Mouse (Mus musculus) MEL (cell line): ENCODE measurements around the gene Tnpo1. TPM values are rescaled to one million over a fixed set of nuclear protein-coding genes. Genes with fewer than 3 reads are reported as not detected.

ENCODE experiments used
- DNase-seq: peaks from one replicate; pipeline ENCODE4 v3.0.0; 2011; ENCODE audit warnings: low read depth, low spot score
- H3K27ac ChIP-seq: 2 replicates; pipeline ENCODE4 v1.5.1; 2012; ENCODE audit warnings: low read depth, mild to moderate bottlenecking, control low read depth, low read length, moderate library complexity; ENCODE audit not compliant: control insufficient read depth
- H3K27me3 ChIP-seq, 2 experiments: fragments of 150-350 bp in 1 of 2; sonication (generic) in 1 of 2; 2 replicates each; pipeline ENCODE4 v1.6.1; 2012; ENCODE audit warnings: low read length in 2 of 2, mild to moderate bottlenecking in 2 of 2, improper control_type of control experiment in 1 of 2, moderate library complexity in 1 of 2; ENCODE audit not compliant: insufficient read depth in 2 of 2, control insufficient read depth in 1 of 2
- H3K36me3 ChIP-seq, 2 experiments: 2 replicates each; pipeline ENCODE4 v1.6.1; 2012 to 2014; ENCODE audit warnings: low read length in 2 of 2, improper control_type of control experiment in 1 of 2, inconsistent platforms in 1 of 2, mild to moderate bottlenecking in 1 of 2; ENCODE audit not compliant: insufficient read depth in 2 of 2, control insufficient read depth in 1 of 2
- H3K4me1 ChIP-seq, 2 experiments: fragments of 150-350 bp in 1 of 2; sonication (generic) in 1 of 2; 2 replicates each; pipeline ENCODE4 v1.6.1; 2012; ENCODE audit warnings: low read length in 2 of 2, improper control_type of control experiment in 1 of 2, mild to moderate bottlenecking in 1 of 2; ENCODE audit not compliant: insufficient read depth in 2 of 2, control insufficient read depth in 1 of 2
- H3K4me3 ChIP-seq, 2 experiments: fragments of 150-350 bp in 1 of 2; sonication (generic) in 1 of 2; 2 replicates each; pipeline ENCODE4 v1.5.1; 2012; ENCODE audit warnings: low read depth in 2 of 2, low read length in 2 of 2, mild to moderate bottlenecking in 2 of 2, moderate library complexity in 2 of 2, control low read depth in 1 of 2, improper control_type of control experiment in 1 of 2; ENCODE audit not compliant: control insufficient read depth in 1 of 2, insufficient read depth in 1 of 2
- H3K79me2 ChIP-seq: 2 replicates; pipeline ENCODE4 v1.6.1; 2012; ENCODE audit warnings: mild to moderate bottlenecking, low read length, moderate library complexity; ENCODE audit not compliant: control insufficient read depth, poor library complexity, insufficient read depth
- H3K9ac ChIP-seq: 2 replicates; pipeline ENCODE4 v1.6.1; 2012; ENCODE audit warnings: low read depth, mild to moderate bottlenecking, control low read depth, low read length, moderate library complexity; ENCODE audit not compliant: control insufficient read depth, poor library complexity, severe bottlenecking
- H3K9me3 ChIP-seq: fragments of 150-350 bp; sonication (generic); replicated peaks from 2 replicates; pipeline ENCODE4 v1.6.1; 2012; ENCODE audit warnings: mild to moderate bottlenecking, low read length, improper control_type of control experiment, moderate library complexity; ENCODE audit not compliant: insufficient read depth
- BHLHE40 ChIP-seq: IDR thresholded peaks from 2 replicates; pipeline ENCODE4 v1.6.1; 2012; ENCODE audit warnings: low read depth, mild to moderate bottlenecking, inconsistent platforms, low read length, improper control_type of control experiment, borderline replicate concordance
- CHD1 ChIP-seq: IDR thresholded peaks from 2 replicates; pipeline ENCODE4 v1.6.1; 2012; ENCODE audit warnings: low read depth, mild to moderate bottlenecking, inconsistent platforms, low read length, improper control_type of control experiment
- CHD2 ChIP-seq: IDR thresholded peaks from 2 replicates; pipeline ENCODE4 v1.6.1; 2011; ENCODE audit warnings: low read length, improper control_type of control experiment
- ELF1 ChIP-seq: IDR thresholded peaks from 2 replicates; pipeline ENCODE4 v1.6.1; 2014; ENCODE audit warnings: low read depth, mild to moderate bottlenecking, inconsistent platforms, low read length, improper control_type of control experiment, moderate library complexity
- ETS1 ChIP-seq: IDR thresholded peaks from 2 replicates; pipeline ENCODE4 v1.6.1; 2012; ENCODE audit warnings: low read depth, mild to moderate bottlenecking, inconsistent platforms, low read length, improper control_type of control experiment, moderate library complexity
- HCFC1 ChIP-seq: IDR thresholded peaks from 2 replicates; pipeline ENCODE4 v1.6.1; 2012; ENCODE audit warnings: low read depth, mild to moderate bottlenecking, inconsistent platforms, low read length, improper control_type of control experiment, moderate library complexity
- KAT2A ChIP-seq: conservative IDR thresholded peaks from 2 replicates; pipeline ENCODE4 v1.6.1; 2012; ENCODE audit warnings: low read depth, low read length, improper control_type of control experiment, inconsistent platforms
- MAZ ChIP-seq: IDR thresholded peaks from 2 replicates; pipeline ENCODE4 v1.6.1; 2012; ENCODE audit warnings: low read depth, mild to moderate bottlenecking, inconsistent platforms, low read length, improper control_type of control experiment
- MYB ChIP-seq: IDR thresholded peaks from 2 replicates; pipeline ENCODE4 v1.6.1; 2011; ENCODE audit warnings: mild to moderate bottlenecking, low read depth, low read length, improper control_type of control experiment
- MYC ChIP-seq: IDR thresholded peaks from 2 replicates; pipeline ENCODE4 v1.6.1; 2011; ENCODE audit warnings: low read depth, mild to moderate bottlenecking, low read length, improper control_type of control experiment, moderate library complexity
- POLR2A ChIP-seq, 2 experiments: IDR thresholded peaks; 2 replicates each; pipeline ENCODE4 v1.6.1; 2011 to 2012; ENCODE audit warnings: low read length in 2 of 2, mild to moderate bottlenecking in 2 of 2, control low read depth in 1 of 2, improper control_type of control experiment in 1 of 2, low read depth in 1 of 2, moderate library complexity in 1 of 2; ENCODE audit not compliant: control insufficient read depth in 1 of 2, insufficient read depth in 1 of 2, poor library complexity in 1 of 2
- POLR2AphosphoS5 ChIP-seq: IDR thresholded peaks from 2 replicates; pipeline ENCODE4 v1.6.1; 2012; ENCODE audit warnings: low read depth, borderline replicate concordance, mild to moderate bottlenecking, inconsistent platforms, low read length, moderate library complexity, mixed read lengths
- RAD21 ChIP-seq: IDR thresholded peaks from 2 replicates; pipeline ENCODE4 v1.6.1; 2011; ENCODE audit warnings: mild to moderate bottlenecking, low read depth, low read length, improper control_type of control experiment
- RCOR1 ChIP-seq: IDR thresholded peaks from 2 replicates; pipeline ENCODE4 v1.6.1; 2012; ENCODE audit warnings: low read depth, mild to moderate bottlenecking, inconsistent platforms, low read length, improper control_type of control experiment
- TAL1 ChIP-seq: IDR thresholded peaks from 2 replicates; pipeline ENCODE4 v1.6.1; 2012; ENCODE audit warnings: mild to moderate bottlenecking, inconsistent platforms, low read length, moderate library complexity, mixed read lengths
- USF2 ChIP-seq, 2 experiments: IDR thresholded peaks; 2 replicates each; pipeline ENCODE4 v1.6.1; 2011 to 2012; ENCODE audit warnings: improper control_type of control experiment in 2 of 2, low read length in 2 of 2, borderline replicate concordance in 1 of 2, inconsistent platforms in 1 of 2, low read depth in 1 of 2, mild to moderate bottlenecking in 1 of 2; ENCODE audit not compliant: insufficient read depth in 1 of 2
- ZC3H11A ChIP-seq: IDR thresholded peaks from 2 replicates; pipeline ENCODE4 v1.6.1; 2012; ENCODE audit warnings: low read depth, mild to moderate bottlenecking, inconsistent platforms, low read length, improper control_type of control experiment
- ZMIZ1 ChIP-seq: IDR thresholded peaks from 2 replicates; pipeline ENCODE4 v1.6.1; 2012; ENCODE audit warnings: low read depth, mild to moderate bottlenecking, inconsistent platforms, low read length, improper control_type of control experiment, moderate library complexity
- polyA plus RNA-seq, 2 experiments: library from polyadenylated mRNA; stranded (reverse) in 1 of 2; unstranded in 1 of 2; fragments of >175 nt in 1 of 2; fragments of >200 nt in 1 of 2; gene quantifications; 2 replicates each; pipeline versions ENCODE4 v1.2.1 to v1.2.4; 2012; ENCODE audit warnings: low replicate concordance in 2 of 2, low read depth in 1 of 2; ENCODE audit not compliant: insufficient read length in 2 of 2, insufficient read depth in 1 of 2, missing spikeins in 1 of 2
- total RNA-seq: library from RNA; depleted of rRNA; stranded (reverse); fragments of 300-350 nt; gene quantifications from 2 replicates; pipeline ENCODE4 v1.2.3, GENCODE M21; 2012

The Tnpo1 gene
- total and polyA plus RNA-seq, 3 experiments, result 48.0 to 123 (median 89.6) TPM

DNA sequence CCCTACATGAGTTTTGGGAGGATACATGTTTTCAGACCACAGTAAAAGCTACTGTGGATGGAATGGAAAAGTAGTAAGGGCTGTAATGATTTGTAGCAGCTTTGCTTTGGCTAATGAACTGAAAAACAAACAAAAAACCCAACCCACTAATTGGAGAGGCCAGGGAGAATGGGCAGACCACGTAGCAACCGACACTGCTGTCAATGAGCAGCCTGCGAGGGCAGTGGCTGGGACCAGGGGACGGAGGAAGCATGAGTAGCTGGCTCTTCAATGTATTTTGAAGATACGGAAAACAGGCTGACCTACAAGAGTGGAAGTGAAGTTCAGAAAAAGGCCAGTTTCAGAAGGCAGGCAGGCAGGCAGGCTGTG lies 11.4 kb downstream of the Tnpo1 start:
- no peak for TF ChIP-seq RCOR1
- TF ChIP-seq TAL1, result no peak
- no peak for TF ChIP-seq MAZ
- H3K9me3 ChIP-seq, result no peaks in the 10 kb centered on the region
- H3K27me3 ChIP-seq, result no peaks in the 10 kb centered on the region
- DNase-seq, result no peak
- peaks cover 35% of the 10 kb centered on the region for H3K79me2 ChIP-seq
- H3K4me3 ChIP-seq, result no peak overlapping the region
- H3K27ac ChIP-seq, result no peak overlapping the region
- H3K9ac ChIP-seq, result no peak overlapping the region
- peaks cover 0 to 8% of the 10 kb centered on the region in 2 experiments; a peak in 3 of 4 replicates for H3K36me3 ChIP-seq
- peaks cover 5 to 7% of the 10 kb centered on the region in 2 experiments for H3K4me1 ChIP-seq

DNA sequence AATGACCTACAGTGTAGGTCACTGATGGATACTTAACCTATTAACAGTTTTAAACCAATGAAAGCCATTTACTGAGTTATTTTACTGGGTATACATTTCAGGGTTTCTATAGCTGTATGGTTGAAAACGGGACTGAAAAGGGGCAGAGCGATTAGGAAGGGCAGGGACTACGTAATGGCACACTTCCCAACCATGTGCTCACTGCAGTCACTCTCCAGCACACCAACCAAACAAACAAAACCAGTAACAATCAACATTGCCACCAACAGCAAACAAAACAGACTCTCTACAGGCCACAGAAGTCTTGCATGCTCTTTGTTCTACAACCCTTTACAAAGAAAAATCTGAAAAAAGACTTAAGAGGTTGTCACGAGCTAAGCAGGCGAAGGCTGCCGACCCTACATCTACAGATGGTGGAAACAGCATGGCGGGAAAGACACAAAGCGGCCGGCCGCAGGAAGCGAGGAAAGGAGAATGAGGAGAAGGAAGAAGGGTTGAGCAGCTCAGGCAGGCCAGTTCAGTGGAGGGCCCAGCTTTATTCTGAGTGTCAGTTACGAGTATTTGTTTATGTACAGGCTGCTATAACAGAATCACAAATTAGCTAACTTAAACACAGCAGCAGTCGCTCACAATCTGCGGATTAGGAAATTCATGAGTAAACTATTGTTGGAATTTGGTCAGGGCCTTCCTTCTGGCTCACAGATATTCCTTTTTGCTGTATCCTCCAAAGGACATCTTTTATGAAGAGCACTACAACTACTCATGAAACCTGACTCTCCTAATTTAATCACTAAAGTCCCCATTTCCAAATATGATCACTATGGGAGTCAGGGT lies 12.0 kb downstream of the Tnpo1 start:
- DNase-seq, result no peak
- no peak overlapping the region for H3K27ac ChIP-seq
- H3K4me3 ChIP-seq, result no peak overlapping the region
- peaks cover 5 to 7% of the 10 kb centered on the region in 2 experiments for H3K4me1 ChIP-seq
- H3K27me3 ChIP-seq, result no peaks in the 10 kb centered on the region
- TF ChIP-seq ZC3H11A (no peak), POLR2A (IDR thresholded peaks at IDR 0.05; ENCODE audit: control insufficient read depth in 1 of 2, insufficient read depth in 1 of 2, low read depth in 1 of 2, low read length in 2 of 2, poor library complexity in 1 of 2) (no peak), ZMIZ1 (no peak), BHLHE40 (no peak), ETS1 (no peak), ELF1 (no peak), MAZ (no peak), MYB (no peak), RAD21 (no peak), USF2 (IDR thresholded peaks at IDR 0.05; ENCODE audit: borderline replicate concordance in 1 of 2, insufficient read depth in 1 of 2, low read depth in 1 of 2, low read length in 2 of 2) (no peak), CHD2 (no peak), CHD1 (no peak), KAT2A (no peak), MYC (no peak), POLR2AphosphoS5 (no peak), HCFC1 (no peak)
- H3K36me3 ChIP-seq, result peaks cover 0 to 8% of the 10 kb centered on the region in 2 experiments; a peak in 3 of 4 replicates
- no peaks in the 10 kb centered on the region for H3K9me3 ChIP-seq
- H3K9ac ChIP-seq, result no peak overlapping the region
- peaks cover 34% of the 10 kb centered on the region for H3K79me2 ChIP-seq
